Mouse (Mus musculus): ENCODE results near the gene 1700057G04Rik. TPM values are rescaled to one million over a fixed set of nuclear protein-coding genes. Genes with fewer than 3 reads are reported as not detected.

1700057G04Rik gene
- total RNA-seq, 1 experiment from 2014 or later, result not detected

GRCm38 (mm10) chr9:92368920-92369319 is 59.7 kb downstream of the 1700057G04Rik start:
- no peak for ATAC-seq (replicated peaks in 1 of 2; ENCODE audit: insufficient read depth in 1 of 2, low FRiP score in 2 of 2, low TSS enrichment in 1 of 2, low read depth in 1 of 2, poor library complexity in 2 of 2, severe bottlenecking in 2 of 2)

DNA sequence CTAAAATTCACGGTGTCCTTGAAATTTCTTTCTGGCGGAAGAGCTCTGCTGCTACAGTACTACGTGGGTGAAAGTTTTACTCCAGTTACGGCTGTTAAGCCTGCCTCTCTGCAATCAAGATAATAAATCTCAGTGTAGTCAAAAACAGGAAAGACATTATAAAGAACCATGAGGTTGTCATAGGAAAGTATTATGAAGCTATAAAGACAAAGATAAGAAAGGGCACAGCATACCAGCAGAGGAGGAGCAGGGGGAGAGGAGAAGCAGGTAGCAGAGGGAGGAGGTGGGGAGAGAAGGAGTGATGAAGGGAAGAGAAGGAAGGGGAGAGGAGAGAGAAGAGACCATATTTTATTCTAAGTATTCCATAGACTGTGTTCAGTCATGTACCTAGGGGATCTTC is 64.7 kb downstream of the 1700057G04Rik start:
- no peak for ATAC-seq (replicated peaks in 1 of 2; ENCODE audit: insufficient read depth in 1 of 2, low FRiP score in 2 of 2, low TSS enrichment in 1 of 2, low read depth in 1 of 2, poor library complexity in 2 of 2, severe bottlenecking in 2 of 2)

DNA sequence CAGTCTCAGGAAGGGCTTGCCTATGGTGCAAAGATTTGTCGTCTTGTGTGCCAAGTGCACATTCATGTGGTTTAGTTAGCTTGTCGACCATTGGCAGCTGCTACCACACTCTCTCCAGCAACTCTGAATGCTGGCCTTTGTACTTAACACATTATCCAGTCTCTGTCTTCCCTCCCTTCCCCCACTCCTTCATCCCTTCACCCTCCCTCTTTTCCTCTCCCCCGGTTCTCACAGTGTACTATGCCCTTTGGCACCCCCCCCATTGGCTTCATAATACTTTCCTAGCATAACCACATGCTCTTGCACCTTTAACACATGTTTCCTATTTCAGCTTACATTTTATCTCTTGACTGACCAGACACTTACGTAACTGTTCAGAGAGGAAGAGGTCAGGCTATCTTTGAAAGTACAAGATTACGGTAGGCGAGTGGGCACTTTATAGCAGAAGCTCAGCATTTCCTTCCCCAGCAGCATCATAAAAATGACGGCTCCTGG is 65.6 kb downstream of the 1700057G04Rik start:
- ATAC-seq (replicated peaks in 1 of 2; ENCODE audit: insufficient read depth in 1 of 2, low FRiP score in 2 of 2, low TSS enrichment in 1 of 2, low read depth in 1 of 2, poor library complexity in 2 of 2, severe bottlenecking in 2 of 2), result peak; percentile 88 to 92

GRCm38 (mm10) chr9:92375378-92375777 is 66.2 kb downstream of the 1700057G04Rik start:
- ATAC-seq (replicated peaks in 1 of 2; ENCODE audit: insufficient read depth in 1 of 2, low FRiP score in 2 of 2, low TSS enrichment in 1 of 2, low read depth in 1 of 2, poor library complexity in 2 of 2, severe bottlenecking in 2 of 2), result peak; percentile 34 to 47; a peak in 3 of 4 replicates

DNA sequence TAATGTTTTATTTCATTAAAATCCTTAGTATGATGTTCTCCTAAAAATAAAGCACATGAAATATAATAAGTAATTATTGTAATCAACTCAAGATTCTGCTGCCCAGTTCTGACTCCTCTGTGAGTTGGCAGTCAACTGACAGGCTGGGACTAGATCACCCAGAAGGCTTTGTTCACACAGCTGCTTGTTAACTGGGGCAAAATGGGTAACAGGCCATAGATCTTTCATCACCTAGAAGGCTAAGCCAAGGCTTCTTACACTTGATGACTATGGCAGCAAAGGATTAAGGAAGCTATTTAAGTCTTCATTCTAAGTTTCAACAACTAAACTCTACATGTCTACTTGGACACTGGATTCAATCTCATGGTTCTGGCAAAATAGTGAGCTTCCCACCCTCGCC is 68.8 kb downstream of the 1700057G04Rik start:
- no peak for ATAC-seq (replicated peaks in 1 of 2; ENCODE audit: insufficient read depth in 1 of 2, low FRiP score in 2 of 2, low TSS enrichment in 1 of 2, low read depth in 1 of 2, poor library complexity in 2 of 2, severe bottlenecking in 2 of 2)

DNA sequence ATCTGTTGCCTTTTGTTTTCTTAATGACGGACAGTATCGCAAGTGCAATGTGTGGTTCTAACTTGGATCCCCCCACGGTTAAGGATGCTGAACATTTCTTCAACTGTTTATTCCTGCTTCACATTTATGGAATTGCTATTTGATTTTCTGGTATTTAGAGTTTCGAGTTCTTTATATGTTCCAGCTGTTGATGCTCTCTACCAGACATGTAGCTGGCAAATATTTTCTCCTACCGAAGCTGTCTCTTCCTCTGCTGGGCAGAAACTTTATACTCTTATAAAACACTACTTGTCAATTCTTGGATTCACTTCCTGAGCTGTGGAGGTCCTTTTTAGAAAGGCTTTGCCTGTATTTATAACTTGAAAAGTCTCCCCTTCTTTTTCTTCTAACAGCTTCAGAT is 70.1 kb downstream of the 1700057G04Rik start:
- no peak for ATAC-seq (replicated peaks in 1 of 2; ENCODE audit: insufficient read depth in 1 of 2, low FRiP score in 2 of 2, low TSS enrichment in 1 of 2, low read depth in 1 of 2, poor library complexity in 2 of 2, severe bottlenecking in 2 of 2)

DNA sequence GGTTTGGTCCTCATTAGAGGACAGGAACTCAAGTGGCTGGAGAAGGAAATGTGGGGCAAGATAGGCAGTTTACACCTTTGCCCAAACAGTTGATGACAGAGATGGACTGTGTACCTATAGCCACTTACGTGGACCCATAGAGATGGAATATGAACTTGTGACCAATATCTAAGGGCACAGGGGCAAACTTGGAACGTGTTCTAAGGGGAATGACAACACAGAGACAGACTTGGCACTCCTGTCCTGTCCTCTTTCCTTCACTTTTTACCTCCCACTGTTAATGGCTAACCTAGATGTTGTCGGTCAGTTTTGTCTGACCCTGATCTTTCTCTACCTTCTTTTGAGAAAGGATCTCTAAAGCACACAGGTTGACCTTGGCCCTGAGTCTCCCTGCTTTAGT is 74.2 kb downstream of the 1700057G04Rik start:
- no peak for ATAC-seq (replicated peaks in 1 of 2; ENCODE audit: insufficient read depth in 1 of 2, low FRiP score in 2 of 2, low TSS enrichment in 1 of 2, low read depth in 1 of 2, poor library complexity in 2 of 2, severe bottlenecking in 2 of 2)

GRCm38 (mm10) chr9:92384401-92384800 is 75.2 kb downstream of the 1700057G04Rik start:
- ATAC-seq (replicated peaks in 1 of 2; ENCODE audit: insufficient read depth in 1 of 2, low FRiP score in 2 of 2, low TSS enrichment in 1 of 2, low read depth in 1 of 2, poor library complexity in 2 of 2, severe bottlenecking in 2 of 2), result peak; percentile 86 to 87

DNA sequence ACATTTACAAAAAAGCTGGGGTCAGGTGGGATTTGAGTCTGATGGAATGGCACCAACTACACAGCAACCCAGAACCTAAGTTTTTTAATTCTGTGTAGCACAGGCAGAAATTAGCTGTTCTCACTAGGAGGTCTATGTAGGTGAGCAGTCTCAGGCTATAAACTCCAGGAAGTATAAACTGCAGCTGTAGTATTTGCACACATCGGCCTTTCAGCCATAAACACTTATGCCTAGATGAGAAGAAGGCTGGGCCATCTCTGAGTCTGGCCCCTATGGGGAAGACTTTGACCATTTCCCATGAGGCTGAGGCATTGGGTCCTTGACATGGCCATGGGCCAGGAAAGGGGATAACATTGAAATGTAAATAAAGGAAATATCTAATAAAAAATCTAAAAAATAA is 76.7 kb downstream of the 1700057G04Rik start:
- ATAC-seq (replicated peaks in 1 of 2; ENCODE audit: insufficient read depth in 1 of 2, low FRiP score in 2 of 2, low TSS enrichment in 1 of 2, low read depth in 1 of 2, poor library complexity in 2 of 2, severe bottlenecking in 2 of 2), result no peak

DNA sequence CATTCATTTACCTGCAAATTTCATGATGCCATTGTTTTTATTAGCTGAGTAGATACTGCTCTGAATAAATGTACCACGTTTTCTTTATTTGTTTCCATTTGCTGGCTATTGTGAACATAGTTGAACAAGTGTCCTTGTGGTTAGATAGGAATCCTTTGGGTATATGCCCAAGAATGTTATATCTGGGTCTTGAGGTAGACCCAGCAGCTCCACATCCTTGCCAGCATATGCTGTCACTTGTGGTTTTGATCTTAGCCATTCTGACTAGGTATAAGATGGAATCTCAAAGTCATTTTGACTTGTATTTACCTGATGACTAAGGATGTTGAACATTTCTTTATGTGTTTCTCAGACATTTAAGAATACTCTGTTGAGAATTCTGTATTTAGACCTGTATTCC is 77.7 kb downstream of the 1700057G04Rik start:
- no peak for ATAC-seq (replicated peaks in 1 of 2; ENCODE audit: insufficient read depth in 1 of 2, low FRiP score in 2 of 2, low TSS enrichment in 1 of 2, low read depth in 1 of 2, poor library complexity in 2 of 2, severe bottlenecking in 2 of 2)

DNA sequence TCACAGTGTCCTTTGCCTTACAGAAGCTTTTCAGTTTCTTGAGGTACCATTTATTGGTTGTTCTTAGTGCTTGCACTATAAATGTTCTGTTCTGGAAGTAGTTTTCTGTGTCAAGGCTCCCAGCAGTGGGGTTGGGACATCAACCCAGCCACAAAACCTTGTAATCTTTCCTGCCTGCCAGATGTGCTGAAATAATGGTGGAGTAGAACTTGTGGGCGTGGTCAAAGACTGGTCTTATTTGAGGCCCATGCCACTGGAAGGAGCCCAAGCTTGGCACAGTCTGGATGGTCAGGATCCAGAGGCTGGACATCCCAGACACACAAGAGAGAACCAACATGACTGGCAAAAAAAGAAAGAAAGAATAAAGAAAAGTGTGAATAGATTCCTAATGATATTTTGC is 78.2 kb downstream of the 1700057G04Rik start:
- ATAC-seq (replicated peaks in 1 of 2; ENCODE audit: insufficient read depth in 1 of 2, low FRiP score in 2 of 2, low TSS enrichment in 1 of 2, low read depth in 1 of 2, poor library complexity in 2 of 2, severe bottlenecking in 2 of 2), result peak in 1 of 2 experiments; percentile 39; a peak in 1 of 4 replicates

GRCm38 (mm10) chr9:92402628-92403027 is 93.5 kb downstream of the 1700057G04Rik start:
- ATAC-seq (replicated peaks in 1 of 2; ENCODE audit: insufficient read depth in 1 of 2, low FRiP score in 2 of 2, low TSS enrichment in 1 of 2, low read depth in 1 of 2, poor library complexity in 2 of 2, severe bottlenecking in 2 of 2), result peak; percentile 32 to 45; a peak in 3 of 4 replicates

Other genes starting within 250 kb of the 1700057G04Rik start
- gene Plscr5, start 116.4 kb upstream of the 1700057G04Rik start, total RNA-seq (2017), result not detected in 2 replicates
- 34.8 and 47.6 TPM in 2 replicates for gene Plscr1, start 59.6 kb upstream of the 1700057G04Rik start, total RNA-seq (2017)
- gene Plscr2, start 33.8 kb upstream of the 1700057G04Rik start, total RNA-seq (2017), result 2.3 and 7.8 TPM in 2 replicates
- gene Plscr4, start 148.0 kb downstream of the 1700057G04Rik start, total RNA-seq (2017), result 9.8 and 10.6 TPM in 2 replicates
- gene Plod2, start 232.8 kb downstream of the 1700057G04Rik start, total RNA-seq (2017), result 11.6 and 13.4 TPM in 2 replicates